Mouse (Mus musculus) hindbrain, embryonic 16.5 days (tissue): ENCODE results near the gene Hist1h3g. TPM values are rescaled to one million over a fixed set of nuclear protein-coding genes. Genes with fewer than 3 reads are reported as not detected.
"Not testable (repeated sequence)": the region's sequence is repeated elsewhere in the genome, so short reads cannot be mapped to it uniquely, and the experiment has no call there.

ENCODE experiments used
- ATAC-seq: fragments of 200-750 bp; cut with Nextera tagmentation; 2 replicates; pipeline ENCODE4 v1.8.0; 2017; ENCODE audit warnings: moderate TSS enrichment, moderate library complexity
- H3K27ac ChIP-seq: fragments of 300-500 bp; sonication (generic); 2 replicates; pipeline ENCODE4 v1.5.1; 2014; ENCODE audit warnings: low read depth, mild to moderate bottlenecking, control low read depth, low read length, moderate library complexity
- H3K27me3 ChIP-seq: fragments of 300-500 bp; sonication (generic); replicated peaks from 2 replicates; pipeline ENCODE4 v1.6.1; 2014; ENCODE audit warnings: low read length; ENCODE audit not compliant: control insufficient read depth, insufficient read depth
- H3K36me3 ChIP-seq: fragments of 300-500 bp; sonication (generic); 2 replicates; pipeline ENCODE4 v1.6.1; 2014; ENCODE audit warnings: mild to moderate bottlenecking, low read length, moderate library complexity, mixed read lengths; ENCODE audit not compliant: control insufficient read depth, insufficient read depth
- H3K4me1 ChIP-seq: fragments of 300-500 bp; sonication (generic); 2 replicates; pipeline ENCODE4 v1.6.1; 2014; ENCODE audit warnings: low read depth, low read length; ENCODE audit not compliant: control insufficient read depth, insufficient read depth
- H3K4me2 ChIP-seq: fragments of 300-500 bp; sonication (generic); 2 replicates; pipeline ENCODE4 v1.6.1; 2014; ENCODE audit warnings: mild to moderate bottlenecking, low read length, control low read depth, moderate library complexity
- H3K4me3 ChIP-seq: fragments of 300-500 bp; sonication (generic); 2 replicates; pipeline ENCODE4 v1.5.1; 2014; ENCODE audit warnings: mild to moderate bottlenecking, low read length, control low read depth, moderate library complexity
- H3K9ac ChIP-seq: fragments of 300-500 bp; sonication (generic); 2 replicates; pipeline ENCODE4 v1.6.1; 2014; ENCODE audit warnings: low read depth, mild to moderate bottlenecking, control low read depth, low read length, moderate library complexity
- H3K9me3 ChIP-seq: fragments of 300-500 bp; sonication (generic); 2 replicates; pipeline ENCODE4 v1.6.1; 2014; ENCODE audit warnings: mild to moderate bottlenecking, low read length, moderate library complexity; ENCODE audit not compliant: control insufficient read depth
- WGBS: fragments of 180-500 bp; shearing (Covaris S2); extraction: QIAGEN DNeasy Blood & Tissue Kit; methylation state at CpG from one replicate; pipeline ENCODE4 v1.1.7; 2014; 5-methylcytosine and 5-hydroxymethylcytosine counted together
- polyA plus RNA-seq: library from polyadenylated mRNA; unstranded; fragments of >200 nt; fragmentation: Nextera tagmentation; extraction: Ambion mirVana; gene quantifications from 2 replicates; pipeline ENCODE4 v1.2.1, GENCODE M21; 2015

Hist1h3g gene
- polyA plus RNA-seq, 1 experiment from 2014 or later = not detected

DNA sequence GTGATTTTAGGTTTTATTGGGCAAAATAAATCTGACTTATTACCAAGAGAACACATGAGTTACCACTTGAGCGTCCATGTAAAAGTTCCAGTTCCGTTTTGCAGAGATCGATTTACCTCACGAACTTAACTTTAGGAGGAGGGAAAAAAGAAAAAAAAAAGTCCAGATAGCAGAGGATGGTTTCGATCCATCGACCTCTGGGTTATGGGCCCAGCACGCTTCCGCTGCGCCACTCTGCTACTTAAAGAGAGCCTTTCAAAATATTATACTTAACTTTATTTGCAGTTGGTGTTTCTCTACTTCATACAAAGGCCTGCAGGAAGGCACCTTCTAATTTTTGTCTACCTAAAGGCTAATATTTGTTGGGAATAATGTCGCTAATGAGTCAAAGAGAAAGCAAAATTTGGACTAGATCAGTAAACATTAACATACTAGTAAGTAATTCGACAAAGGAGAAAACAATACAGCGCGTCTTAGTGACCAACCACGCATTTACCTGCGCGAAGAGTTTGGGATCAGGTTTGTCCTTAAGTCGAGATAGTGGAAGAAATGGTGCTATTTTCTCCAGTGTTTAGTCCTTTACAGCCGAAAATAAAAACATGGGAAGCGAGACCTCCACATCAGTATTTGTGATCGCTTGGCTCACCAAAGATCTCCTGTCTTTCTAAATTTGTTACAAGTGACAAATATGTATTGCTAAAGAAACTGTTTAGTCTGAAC is 4.9 kb upstream of the Hist1h3g start:
- Histone ChIP-seq H3K4me2 (peak overlapping the region; percentile 61), H3K27me3 (no peaks in the 10 kb centered on the region), H3K4me1 (peaks cover 28% of the 10 kb centered on the region), H3K36me3 (no peaks in the 10 kb centered on the region), H3K9ac (peak overlapping the region; percentile 71), H3K9me3 (no peaks in the 10 kb centered on the region), H3K27ac (peak overlapping the region; percentile 90), H3K4me3 (peak overlapping the region; percentile 44)
- WGBS = under 1% methylated on average over 20 of the region's 20 CpGs
- no peak for ATAC-seq

DNA sequence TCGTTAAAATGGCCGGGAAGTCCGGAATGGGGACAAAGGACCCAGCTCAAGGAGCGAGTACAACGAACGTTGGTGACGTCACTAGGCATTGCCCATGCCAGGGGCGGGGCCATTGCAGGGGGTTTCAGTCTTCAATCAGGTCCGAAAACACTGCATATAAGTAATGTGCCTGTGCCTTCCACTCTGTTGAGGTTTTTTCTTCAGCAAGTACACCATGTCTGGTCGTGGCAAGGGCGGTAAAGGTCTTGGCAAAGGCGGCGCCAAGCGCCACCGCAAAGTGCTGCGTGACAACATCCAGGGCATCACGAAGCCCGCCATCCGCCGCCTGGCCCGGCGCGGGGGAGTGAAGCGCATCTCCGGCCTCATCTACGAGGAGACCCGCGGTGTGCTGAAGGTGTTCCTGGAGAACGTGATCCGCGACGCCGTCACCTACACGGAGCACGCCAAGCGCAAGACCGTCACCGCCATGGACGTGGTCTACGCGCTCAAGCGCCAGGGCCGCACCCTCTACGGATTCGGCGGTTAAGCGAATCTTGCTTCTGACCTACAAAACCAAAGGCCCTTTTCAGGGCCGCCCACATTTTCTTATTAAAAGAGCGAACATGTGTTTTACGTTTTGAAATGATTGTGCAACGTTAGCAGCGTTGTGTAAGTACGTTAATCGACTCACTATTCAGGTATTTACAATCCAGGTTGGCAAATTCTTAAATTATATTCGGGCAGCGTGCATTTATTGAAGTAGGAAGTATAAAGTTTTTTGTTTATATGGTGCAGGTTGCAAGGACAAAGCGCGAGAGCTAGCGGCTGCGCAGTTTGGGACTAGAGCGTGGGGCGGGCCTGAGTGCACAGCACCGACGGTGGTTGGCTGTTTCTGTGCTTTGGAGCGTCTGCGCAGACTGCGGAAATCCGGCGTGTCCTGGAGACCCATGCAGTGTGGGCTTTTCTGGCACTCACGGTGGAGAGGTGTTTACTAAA is 4.0 kb upstream of the Hist1h3g start, which contains the start of gene Hist1h4h:
Gene Hist1h4h, plus strand, starts transcription at position 150 of the 975 bp plus-strand sequence.
- Histone ChIP-seq H3K4me2 (peak within 1 kb of the TSS; percentile 65), H3K36me3 (no peaks in the 10 kb centered on the region), H3K4me1 (peaks cover 28% of the 10 kb centered on the region), H3K27ac (peak within 1 kb of the TSS; percentile 90), H3K27me3 (no peaks in the 10 kb centered on the region), H3K9me3 (no peaks in the 10 kb centered on the region), H3K4me3 (peak within 1 kb of the TSS; percentile 44), H3K9ac (peak within 1 kb of the TSS; percentile 71)
- WGBS = under 1% methylated on average over 53 of the region's 70 CpGs
- peak; percentile 85 for ATAC-seq

DNA sequence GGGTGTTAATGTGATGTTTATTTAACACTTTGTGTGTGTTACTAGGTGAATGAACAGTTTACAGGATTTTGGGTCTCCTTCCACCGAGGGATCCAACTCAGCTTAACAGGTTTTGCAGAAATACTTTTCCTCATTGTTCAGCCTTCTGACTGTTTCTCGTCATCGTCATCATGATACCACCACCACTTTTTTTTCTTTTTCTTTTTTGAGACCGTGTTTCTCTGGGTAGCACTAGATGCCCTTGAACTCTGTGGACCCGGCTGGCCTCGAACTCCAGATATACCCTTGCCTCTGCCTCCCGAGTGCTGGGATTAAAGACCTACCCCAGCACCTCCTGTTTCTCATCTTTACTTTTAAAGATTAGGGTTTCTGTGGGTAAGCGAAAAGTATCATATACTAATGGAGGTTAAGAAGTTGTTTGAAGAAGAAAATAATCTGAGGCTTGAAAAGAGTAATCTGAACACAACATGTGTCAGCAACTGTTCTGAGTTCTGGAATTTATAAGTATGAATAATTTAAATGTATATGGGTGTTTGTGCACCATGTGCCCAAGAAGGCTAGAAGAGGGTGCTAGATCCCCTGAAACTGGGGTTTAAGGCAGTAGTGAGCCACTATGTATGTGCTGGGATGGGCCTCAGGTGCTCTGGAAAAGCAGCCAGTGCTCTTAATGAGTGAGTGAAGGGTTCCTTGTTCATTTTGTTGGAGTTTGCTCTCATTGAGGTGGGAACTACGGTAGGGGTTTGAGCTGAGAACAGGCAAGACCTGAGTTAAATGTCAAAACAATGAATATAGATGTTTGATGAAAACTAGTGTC is 2.8 kb upstream of the Hist1h3g start:
- WGBS = 24% methylated on average over 9 of the region's 9 CpGs
- peaks cover 25% of the 10 kb centered on the region for H3K4me1 ChIP-seq
- ATAC-seq = no peak

DNA sequence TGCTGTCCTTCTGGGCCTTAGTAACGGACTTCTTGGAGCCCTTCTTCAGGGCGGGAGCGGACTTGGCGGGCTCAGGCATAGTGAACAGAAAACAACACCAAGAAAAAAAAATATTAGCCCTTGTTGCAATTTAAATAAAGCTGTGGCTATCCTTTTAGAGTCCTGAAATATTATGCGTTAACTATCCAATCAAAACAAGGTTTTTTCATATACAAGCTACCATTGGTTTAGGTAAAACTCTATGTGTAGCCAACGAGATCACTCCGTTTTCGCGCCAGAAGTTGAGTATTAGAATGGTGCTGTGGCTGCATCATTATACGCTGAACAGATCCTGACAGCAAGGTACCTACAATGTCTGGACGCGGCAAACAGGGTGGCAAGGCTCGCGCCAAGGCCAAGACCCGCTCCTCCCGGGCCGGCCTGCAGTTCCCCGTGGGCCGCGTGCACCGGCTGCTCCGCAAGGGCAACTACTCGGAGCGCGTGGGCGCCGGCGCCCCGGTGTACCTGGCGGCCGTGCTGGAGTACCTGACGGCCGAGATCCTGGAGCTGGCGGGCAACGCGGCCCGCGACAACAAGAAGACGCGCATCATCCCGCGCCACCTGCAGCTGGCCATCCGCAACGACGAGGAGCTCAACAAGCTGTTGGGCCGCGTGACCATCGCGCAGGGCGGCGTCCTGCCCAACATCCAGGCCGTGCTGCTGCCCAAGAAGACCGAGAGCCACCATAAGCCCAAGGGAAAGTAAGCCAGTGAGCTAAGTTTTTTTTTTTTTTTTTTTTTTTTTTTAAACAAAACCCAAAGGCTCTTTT is 1.5 kb upstream of the Hist1h3g start, which contains the start of gene Hist1h2af:
Gene Hist1h2af, plus strand, starts transcription at position 347 of the 808 bp plus-strand sequence.
- not testable (repeated sequence) for H3K9me3 ChIP-seq, H3K36me3 ChIP-seq, H3K27me3 ChIP-seq
- Histone ChIP-seq H3K27ac (peak within 1 kb of the TSS; percentile 76), H3K4me2 (peak within 1 kb of the TSS; percentile 63), H3K4me1 (peaks cover 25% of the 10 kb centered on the region), H3K4me3 (peak within 1 kb of the TSS; percentile 48), H3K9ac (peak within 1 kb of the TSS; percentile 47)
- 0% methylated on average over 24 of the region's 53 CpGs for WGBS
- peak; percentile 54 for ATAC-seq

More for the DNA sequence above, 2.8 kb upstream of the Hist1h3g start:
- Histone ChIP-seq H3K27ac (peak overlapping the region; percentile 90), H3K4me3 (peak overlapping the region; percentile 44), H3K9ac (peak overlapping the region; percentile 13; the same call in 1 of the 2 replicates), H3K36me3 (no peaks in the 10 kb centered on the region), H3K27me3 (no peaks in the 10 kb centered on the region), H3K4me2 (peak overlapping the region; percentile 65), H3K9me3 (no peaks in the 10 kb centered on the region)

DNA sequence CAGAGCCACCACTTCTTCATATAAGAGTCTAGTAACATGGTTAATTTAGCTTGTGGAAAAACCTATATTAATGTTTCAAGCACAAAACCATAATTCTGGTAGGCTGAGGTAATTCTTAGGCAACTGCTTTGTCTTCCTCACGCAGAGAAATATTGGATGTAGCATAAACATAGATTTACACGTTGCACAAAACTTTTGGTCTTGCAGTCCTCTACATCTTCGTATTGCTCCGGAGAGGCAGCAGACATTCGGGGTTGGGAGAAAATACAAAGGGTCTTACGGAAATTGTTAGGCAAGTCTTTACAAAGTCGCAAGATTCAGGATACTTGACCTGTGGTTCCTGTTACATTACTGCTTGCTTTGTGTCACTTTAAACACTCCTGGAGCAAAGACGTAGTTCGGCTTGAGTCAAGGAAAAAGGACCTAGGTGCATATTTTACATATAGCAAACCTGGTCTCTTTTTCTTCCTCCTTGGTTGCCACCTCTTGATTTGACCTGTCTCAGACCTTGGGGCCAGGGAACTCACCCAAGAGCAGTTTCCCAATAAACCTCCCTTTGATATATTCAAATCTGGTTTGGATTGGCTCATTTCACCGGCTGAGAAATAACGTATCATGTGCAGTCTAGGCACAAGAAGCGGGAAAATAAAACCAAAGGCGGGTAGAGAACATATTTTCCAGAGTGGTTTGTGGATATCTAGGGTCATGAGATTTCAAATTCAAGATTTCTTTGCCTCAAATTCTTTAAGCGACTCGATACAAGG is 672 bp upstream of the Hist1h3g start:
- peak overlapping the region; percentile 47 for H3K9ac ChIP-seq
- H3K27me3 ChIP-seq = no peaks in the 10 kb centered on the region
- H3K9me3 ChIP-seq = no peaks in the 10 kb centered on the region
- under 1% methylated on average over 15 of the region's 15 CpGs for WGBS
- H3K27ac ChIP-seq = peak overlapping the region; percentile 70
- H3K36me3 ChIP-seq = no peaks in the 10 kb centered on the region
- peak overlapping the region; percentile 48 for H3K4me3 ChIP-seq
- peaks cover 25% of the 10 kb centered on the region for H3K4me1 ChIP-seq
- H3K4me2 ChIP-seq = peak overlapping the region; percentile 63
- ATAC-seq = peak; percentile 9

DNA sequence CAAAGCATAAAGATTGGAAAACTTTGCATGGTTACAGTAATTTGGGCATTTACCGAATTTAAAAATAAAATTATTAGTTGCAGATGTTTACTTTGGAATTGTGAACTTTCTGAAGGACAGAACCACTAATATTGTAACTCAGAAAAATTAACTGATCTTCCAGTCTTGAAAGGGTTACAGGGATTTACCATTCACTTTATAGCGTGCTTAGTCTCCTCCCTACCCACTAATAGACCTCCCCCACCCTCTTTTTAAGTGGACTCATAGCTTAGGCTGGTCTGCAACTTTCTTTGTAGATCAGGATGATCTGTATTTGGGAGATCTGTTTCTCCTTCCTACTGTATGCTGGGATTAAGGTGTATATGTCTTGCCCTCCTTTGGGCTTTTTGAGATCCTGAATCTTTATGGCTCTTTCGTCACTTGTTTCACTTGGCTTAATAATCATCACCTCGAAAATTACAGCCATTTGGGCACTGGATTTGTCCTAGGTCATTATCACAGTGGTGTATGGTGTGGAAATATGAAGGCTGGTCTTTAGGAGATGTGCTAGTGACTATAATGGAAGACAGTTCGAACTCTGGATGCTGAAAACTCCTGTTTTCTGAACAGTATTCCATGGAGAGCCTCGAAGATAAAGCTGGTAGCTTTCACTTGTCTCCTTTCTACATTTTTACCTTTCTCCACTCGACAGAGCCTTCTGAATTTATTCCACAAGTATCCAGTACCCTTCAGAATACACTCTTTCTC is 1.0 kb downstream of the Hist1h3g start:
- H3K27me3 ChIP-seq = no peaks in the 10 kb centered on the region
- H3K9me3 ChIP-seq = no peaks in the 10 kb centered on the region
- H3K4me2 ChIP-seq = peak overlapping the region; percentile 63
- no peak overlapping the region for H3K9ac ChIP-seq
- no peaks in the 10 kb centered on the region for H3K36me3 ChIP-seq
- H3K4me3 ChIP-seq = peak overlapping the region; percentile 1
- 19% methylated on average over 7 of the region's 7 CpGs for WGBS
- H3K27ac ChIP-seq = no peak overlapping the region
- peaks cover 25% of the 10 kb centered on the region for H3K4me1 ChIP-seq
- no peak for ATAC-seq

DNA sequence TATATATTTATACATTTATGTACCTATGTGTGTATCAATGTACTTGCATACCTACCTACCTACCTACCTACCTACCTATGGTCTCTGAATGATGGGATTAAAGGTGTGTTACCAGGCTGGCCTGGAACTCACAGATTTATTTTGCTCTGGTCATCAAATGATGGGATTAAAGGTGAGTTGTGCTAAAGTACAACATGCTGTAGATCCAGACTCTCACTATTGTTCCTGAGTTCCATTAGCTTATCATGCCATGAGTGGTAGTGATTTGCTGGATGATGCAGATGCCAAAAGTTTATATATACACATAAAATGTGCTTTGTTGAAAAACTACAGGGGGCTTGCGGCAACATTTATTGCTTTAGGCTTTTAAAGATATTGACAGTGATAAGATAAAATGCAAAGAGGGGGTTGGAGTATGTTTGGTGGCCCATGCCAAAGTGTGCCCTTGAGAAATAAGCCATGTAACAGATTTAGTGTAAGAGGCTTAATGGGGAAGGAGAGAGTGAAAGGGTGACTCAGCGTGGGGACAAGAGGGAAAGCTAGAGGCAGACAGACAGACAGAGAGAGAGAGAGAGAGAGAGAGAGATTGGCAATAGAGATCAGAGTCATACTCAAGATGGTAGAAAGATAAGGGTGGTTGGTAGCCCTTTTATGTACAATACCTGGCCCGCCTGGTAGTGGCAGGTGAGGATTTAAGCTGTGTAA is 1.9 kb downstream of the Hist1h3g start:
- H3K9me3 ChIP-seq = no peaks in the 10 kb centered on the region
- H3K27me3 ChIP-seq = no peaks in the 10 kb centered on the region
- no peak overlapping the region for H3K27ac ChIP-seq
- WGBS = 85% methylated on average over 3 of the region's 3 CpGs
- peaks cover 20% of the 10 kb centered on the region for H3K4me1 ChIP-seq
- no peak overlapping the region for H3K9ac ChIP-seq
- H3K4me2 ChIP-seq = peak overlapping the region; percentile 25; the same call in 1 of the 2 replicates
- H3K36me3 ChIP-seq = no peaks in the 10 kb centered on the region
- no peak overlapping the region for H3K4me3 ChIP-seq
- ATAC-seq = no peak
